Mouse (Mus musculus) olfactory bulb, adult 2 months (tissue): ENCODE measurements around the gene A930017K11Rik.

Experiments used
- CTCF ChIP-seq: fragments of 200-500 bp; IDR thresholded peaks from 2 replicates; pipeline ENCODE4 v1.5.1; 2012; ENCODE audit warnings: low read depth, mild to moderate bottlenecking, low read length, moderate library complexity; ENCODE audit not compliant: insufficient read depth
- POLR2A ChIP-seq: fragments of 200-500 bp; IDR thresholded peaks from 2 replicates; pipeline ENCODE4 v1.6.1; 2012; ENCODE audit warnings: mild to moderate bottlenecking, low read depth, low read length, moderate library complexity; ENCODE audit not compliant: insufficient read depth

GRCm38 (mm10) chr17:25980854-25981253 is 28.5 kb upstream of the A930017K11Rik start:
- TF ChIP-seq CTCF (no peak), POLR2A (no peak)
